Mouse (Mus musculus) cerebellum, postnatal 25 days (tissue): ENCODE data around the gene Steap4.
"Not testable (repeated sequence)": the region's sequence is repeated elsewhere in the genome, so short reads cannot be mapped to it uniquely, and the experiment has no call there.

Experiments
- DNase-seq, 2 experiments: peaks; one replicate each; pipeline ENCODE4 v3.0.0; 2021; ENCODE audit warnings: mixed read lengths in 2 of 2

The Steap4 gene

DNA sequence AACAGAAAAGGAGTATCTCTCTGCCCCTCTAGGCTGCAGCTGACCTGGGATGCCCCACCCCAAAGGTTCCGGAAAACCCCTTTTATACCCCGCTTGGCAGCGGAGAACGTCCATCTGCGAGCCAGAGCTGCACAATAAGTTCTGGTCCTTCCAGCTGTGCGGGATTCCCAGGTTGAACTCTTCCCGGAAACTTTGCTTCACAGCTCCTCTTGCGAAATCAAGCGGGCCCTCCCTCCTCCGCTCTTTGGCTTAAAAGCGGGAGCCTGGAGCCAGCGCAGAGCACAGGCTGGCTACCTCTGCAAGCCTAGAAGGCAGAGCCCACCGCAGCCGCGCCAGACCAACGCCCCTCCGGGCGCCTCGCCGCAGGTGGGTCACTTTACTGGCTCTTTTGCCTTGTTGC is at the start of gene Steap4:
Steap4 (plus strand) TSS at position 282 of the 400 bp plus-strand sequence.
- peak in 1 of 2 experiments; percentile 2 for DNase-seq

DNA sequence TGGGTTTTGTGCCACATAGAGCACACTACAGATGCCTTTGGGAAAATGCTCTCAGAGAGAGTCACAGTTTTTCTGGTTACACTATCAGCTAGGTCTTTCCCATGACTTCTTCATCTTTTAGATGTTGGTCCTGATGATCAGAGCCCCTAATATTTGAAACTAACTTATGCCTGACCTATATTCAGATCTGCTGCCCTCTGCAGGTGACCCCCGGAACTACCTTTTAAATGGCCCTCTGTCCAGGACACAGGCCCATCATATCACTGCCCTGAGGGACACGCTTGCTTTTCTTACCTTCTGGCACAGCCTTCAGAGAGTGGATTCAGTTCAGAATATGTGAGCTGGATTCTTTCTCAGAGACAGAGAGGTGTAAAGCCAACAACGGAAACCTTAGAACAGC is 48.3 kb upstream of the Steap4 start:
- peak in 1 of 2 experiments; percentile 8 for DNase-seq

DNA sequence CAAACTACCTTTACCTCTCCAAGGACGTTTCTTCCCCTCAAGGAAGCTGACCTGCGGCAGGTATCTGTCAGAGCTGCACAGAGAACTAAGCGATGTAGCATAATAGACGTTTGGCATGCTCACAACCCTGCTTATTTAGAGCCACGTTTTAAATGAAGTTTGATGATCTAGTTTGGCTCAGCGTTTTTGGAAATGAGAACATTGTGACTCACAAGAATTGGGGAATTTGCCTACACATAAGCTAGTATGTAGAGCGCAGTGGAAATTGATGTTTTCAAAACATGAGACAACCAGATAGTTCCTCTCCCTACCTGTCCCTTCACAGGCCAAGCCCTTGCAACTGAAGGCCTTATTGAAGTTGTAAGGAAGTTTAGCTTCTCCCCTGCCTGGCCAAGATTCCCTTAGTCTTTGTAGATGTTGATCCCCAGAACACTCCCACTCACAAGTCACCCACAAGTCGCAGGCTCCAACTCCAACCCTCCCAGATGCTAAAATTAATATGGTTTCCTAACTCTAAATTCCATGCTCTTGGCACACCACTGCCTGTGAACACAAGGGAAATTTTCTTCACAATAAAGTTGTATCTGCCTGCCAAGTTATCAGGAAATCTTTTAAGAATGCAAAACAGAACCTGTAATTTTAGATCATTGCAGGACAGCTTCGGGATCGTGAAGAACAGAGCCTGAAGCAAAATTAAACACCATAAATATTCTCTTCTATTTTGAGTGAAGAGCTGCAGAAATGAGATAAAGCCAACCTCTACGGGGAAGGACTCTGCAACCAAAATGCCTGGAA is 42.6 kb upstream of the Steap4 start:
- no peak for DNase-seq

DNA sequence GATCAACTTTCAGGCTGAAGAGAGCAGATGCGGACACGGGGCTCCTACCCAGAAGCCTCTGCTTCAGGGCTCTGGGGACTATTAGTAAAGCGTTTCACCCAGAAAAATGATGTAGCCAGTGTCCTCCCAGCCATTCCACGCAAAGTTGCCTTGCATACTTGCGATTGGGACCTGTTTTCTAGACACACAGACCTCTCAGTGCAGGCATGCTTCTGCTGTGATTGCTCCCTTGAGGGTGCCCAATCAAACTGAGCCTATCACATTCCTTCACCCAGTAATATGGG is 42.0 kb upstream of the Steap4 start:
- DNase-seq, result no peak

DNA sequence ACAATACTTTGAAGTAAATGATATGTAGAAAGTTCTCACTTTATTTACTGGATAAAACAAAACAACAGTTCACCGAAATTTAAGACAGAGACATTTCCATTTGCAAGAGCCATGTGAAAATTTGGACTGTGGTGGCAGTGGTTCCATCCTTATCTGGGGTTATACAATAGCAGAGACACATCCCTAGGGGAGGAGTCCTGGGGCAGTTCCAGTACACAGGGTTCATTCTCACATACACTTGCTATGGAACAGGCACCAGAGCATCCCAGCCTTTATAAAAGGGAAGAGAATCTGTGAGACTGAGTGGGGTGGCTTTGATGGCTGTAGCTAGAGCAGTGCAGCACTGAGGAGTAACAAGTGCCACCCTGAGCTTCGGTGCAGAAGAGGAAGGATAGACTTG is 40.6 kb upstream of the Steap4 start:
- no peak for DNase-seq

DNA sequence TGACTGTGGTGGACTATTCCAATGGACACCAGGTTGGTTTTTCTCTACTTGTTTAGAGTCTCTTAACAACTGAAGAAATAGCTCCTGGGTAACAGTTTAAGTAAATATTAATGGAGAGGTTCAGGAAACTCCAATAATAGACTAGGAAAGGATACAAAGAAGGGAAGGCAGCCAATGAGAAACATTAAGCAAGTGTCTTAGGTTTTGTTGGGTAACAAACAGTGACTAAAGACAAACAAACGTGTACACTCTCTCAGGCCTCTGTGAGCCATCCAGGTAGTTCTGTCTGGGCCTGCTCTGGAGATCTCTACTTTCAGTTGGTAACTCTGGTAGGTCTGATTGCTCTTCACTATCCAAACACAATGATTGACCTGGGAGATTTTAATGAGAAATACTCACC is 37.5 kb upstream of the Steap4 start:
- no peak for DNase-seq

DNA sequence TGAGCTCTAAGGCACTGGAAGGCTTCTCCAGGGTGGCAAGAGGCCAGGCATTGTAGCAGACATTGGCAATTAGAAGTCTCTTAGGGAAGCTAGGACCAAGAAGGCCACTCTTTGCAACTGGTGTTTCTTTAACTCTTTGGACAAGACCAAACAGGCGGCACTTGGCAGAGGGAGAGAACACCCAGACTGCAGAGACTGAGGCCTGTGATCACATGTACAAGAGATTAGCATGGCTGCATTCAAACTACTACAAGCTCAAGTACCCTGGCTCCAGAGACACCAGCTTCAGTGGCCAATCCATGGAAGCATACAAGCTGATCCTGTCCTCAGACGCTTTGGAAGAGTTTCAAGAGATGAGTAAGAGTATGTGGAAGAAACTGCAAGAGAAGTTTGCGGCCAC is 36.6 kb upstream of the Steap4 start:
- DNase-seq, result no peak

DNA sequence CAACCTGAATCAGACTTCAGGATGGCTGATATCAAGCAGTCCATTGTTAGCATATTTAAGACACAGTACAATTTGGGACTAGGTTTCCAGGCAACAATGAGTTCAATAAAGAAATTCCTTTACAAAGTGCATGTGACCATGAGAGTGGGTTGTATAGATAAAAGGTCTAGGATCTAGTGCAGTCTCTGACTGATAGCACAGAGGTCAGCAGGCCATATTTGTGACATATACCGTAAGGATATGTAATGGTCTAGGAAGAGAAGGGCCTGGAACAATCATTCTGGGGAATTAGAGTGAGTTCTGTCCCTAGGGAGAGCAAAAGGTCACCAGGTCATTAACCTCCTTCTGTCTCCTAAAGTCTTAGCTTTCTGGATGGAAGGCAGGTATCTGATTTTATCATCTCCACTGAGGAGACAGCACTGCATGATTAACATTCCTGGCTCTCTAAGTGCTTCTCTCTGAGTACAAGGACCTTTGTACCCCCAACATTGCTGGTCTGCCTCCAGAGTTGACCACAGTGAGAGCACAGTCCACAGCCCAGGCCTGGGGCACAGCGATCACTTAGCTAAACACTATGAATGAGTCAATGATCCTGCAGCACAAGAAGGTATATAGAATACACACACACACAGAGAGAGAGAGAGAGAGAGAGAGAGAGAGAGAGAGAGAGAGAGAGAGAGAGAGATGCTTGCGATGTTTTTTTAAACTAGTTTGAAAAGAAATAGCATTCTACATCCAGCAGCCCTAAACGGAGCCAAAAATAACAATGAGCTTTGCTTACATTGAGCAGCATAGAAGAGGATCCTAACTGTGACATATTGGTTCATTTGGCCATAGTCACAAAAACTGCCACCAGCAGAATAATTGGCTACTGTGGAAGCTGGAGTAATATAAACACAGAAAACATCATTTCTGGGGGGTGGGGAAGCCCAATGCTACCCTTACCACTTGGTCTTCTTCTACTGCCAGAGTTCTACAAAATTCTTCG is 27.7 kb upstream of the Steap4 start:
- no peak for DNase-seq

DNA sequence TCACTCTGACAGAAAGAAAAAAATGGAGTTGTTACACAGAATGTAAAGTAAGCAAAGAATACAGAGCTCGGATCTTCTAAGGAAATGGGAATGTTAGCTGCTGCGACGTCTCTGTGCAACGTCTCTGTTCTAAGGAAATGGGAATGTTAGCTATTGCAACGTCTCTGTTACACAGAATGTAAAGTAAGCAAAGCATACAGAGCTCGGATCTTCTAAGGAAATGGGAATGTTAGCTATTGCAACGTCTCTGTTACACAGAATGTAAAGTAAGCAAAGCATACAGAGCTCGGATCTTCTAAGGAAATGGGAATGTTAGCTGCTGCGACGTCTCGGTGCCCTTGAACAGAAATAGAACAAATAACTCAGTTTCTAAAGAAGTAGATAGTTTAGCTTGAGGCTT is 26.8 kb upstream of the Steap4 start:
- DNase-seq, result not testable (repeated sequence)

DNA sequence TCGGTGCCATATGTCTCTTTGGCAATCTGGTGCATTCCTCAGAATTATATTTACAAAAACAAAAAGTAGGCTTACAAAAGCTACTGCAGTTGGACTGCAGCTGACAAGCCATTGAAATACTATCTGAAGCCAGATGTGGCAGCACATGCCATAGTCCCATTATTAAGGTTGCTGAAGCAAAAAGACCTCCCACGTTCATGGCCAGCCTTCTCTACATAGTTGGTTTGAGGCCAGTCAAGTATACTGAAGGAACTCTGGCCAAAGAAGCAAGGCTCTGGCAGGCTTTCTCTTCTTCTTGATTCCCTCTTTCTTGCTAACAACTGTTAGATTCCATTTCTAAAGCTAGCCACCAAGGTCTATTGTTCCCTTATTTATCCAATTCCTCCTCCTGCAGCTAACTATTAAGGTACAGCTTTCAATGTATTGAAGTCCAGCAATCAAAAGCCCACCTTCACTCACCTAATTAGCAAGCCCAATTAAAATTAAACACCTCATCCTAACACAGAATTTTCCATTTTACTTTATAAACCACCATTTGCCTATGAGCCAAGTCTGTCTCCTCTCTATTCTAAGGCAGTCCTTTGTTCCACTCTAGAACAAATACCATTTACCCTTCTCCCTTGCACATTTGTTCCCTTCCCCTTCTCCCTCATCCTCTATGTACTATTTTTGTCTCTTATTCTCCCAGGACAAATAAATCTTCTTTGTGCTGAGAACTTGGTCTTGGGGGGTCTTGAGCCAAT is 26.2 kb upstream of the Steap4 start:
- no peak for DNase-seq

DNA sequence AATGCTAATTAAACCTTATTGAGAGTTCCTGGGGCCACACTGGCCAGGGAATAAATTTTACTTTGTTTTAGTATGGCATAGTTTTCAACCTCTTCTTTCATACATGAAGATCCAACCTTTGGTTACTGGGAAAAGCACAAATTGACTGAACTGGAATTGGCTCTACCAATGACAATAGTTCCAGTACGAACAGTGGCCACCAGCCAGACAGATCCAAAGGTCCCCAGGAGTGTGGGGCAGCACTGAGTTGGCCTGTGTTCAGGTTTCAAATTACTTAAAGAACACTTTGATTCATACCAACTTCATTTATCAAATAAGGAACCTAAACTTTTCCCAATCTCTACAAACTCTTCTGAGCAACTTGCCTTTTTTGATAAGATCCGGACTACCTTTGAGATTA is 5.4 kb upstream of the Steap4 start:
- no peak for DNase-seq

DNA sequence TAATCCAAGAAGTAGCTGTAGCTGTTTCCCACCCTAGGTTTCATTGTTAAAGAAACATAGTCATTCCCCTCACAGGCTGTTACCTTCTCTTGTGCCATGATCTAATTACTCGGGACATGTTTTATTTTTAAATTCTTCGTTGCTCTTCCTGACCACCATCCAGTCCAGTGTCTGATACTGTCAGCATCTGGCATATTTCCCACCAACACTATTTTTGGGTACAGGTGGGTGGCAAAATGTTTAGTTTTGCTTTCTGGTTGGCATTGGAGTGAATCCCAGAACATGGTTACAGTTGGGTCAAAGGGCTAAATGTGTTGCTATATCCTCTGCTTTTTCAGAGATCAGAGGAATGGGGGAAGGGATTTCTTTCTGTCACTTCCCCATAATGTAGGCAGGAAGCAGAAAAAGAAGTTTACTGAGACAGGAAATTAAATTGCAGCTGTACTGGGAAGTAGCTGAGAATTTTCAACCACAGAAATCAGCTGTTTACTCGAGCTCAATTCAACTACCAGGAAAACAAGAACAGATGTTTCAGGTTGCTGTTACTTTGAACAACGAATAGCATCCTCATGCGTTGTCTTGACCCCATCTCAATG is 4.8 kb upstream of the Steap4 start:
- no peak for DNase-seq

DNA sequence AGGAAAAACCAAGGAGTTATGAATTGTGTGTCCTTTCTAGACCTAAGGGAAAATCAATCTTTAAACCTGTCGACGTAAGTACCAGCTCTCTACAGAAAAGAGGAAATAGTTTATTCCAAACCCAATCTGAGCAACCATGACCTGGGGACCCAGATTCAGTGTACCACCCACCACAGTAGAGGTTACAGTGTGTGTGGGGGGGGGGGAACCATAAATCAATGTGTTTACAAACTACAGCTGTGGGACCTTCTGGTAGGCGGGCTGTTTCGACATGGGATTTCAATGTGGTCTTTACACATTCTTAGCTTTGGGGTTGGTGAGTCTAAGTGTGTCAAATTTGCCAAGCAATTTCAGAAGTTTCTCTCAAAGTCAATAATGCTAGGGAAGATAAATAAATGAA is 2.2 kb upstream of the Steap4 start:
- DNase-seq, result no peak

DNA sequence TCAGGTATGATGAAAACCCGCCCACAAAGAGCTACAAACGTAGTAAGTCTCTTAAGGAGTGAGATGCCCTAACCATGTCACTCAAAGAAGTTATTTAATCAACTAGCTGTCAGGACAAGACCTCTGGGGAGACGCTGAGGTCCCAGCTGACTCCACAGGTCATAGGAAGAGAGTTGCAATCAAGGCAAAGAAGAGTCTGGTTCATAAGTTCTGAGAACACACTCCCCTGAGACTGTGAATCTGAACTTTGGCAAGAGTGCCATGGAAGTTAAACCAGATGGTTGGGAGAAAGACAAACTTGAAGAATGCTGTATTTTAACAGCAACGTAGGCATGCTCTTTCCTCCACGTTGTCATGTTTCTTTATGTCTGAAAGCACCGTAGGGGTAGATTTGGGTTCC is 971 bp upstream of the Steap4 start:
- DNase-seq, result no peak

DNA sequence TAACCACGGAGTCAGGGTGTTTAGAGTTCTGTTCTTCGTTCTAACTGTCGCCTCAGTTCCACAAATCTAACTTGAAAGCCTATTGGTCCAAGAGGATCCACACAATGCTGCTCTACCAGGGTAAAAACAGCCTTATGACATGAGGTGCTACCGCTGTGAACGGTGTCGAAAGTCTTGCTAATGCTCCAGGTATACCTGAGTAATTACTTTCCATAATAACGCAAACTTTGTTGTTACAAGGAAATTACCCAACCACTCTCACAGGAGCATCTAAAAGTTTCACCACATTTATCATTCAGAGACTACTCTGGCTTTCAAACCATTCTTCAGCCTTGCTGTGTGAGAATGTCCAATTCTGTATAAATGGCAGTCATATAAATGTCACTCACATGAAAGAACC is 856 bp downstream of the Steap4 start:
- no peak for DNase-seq

DNA sequence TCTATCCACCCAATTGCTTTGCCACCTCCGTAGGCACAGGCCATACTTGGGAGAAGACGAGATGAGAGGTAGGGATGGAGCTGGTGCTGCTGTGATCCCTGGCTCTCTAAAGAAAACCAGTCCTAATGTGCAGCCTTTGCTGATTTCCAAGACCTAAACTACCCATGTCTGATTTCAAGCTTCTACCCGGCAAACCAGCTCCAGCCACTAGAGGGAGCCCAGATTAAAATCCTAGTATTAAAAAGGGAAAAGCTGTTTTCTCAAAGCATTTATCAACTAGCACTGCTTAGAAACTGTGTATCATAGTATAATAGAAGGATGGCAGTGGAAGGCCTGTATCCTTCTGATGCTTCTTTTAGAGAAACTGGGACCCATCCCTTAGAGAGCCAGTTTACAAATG is 5.0 kb downstream of the Steap4 start:
- peak; percentile 67 to 76 for DNase-seq

DNA sequence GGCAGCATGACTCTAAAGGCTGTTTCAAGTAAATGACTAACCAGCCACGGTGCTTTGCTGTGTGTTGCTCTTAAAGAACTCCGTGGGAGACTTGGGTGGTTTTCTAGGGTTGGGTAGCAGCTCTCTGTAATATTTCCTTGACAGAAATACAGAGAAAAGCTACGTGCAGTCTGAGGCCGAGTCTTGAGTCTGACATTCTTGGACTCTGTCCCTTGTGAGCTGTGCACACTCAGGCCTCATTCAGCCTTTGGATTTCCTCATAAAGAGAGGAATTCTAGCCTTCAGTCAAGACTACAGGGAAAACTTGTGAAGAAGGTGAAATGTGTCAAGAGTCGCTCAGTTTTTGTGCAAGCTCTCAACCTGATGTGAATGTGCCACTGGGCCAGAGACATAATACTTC is 7.9 kb downstream of the Steap4 start:
- no peak for DNase-seq

DNA sequence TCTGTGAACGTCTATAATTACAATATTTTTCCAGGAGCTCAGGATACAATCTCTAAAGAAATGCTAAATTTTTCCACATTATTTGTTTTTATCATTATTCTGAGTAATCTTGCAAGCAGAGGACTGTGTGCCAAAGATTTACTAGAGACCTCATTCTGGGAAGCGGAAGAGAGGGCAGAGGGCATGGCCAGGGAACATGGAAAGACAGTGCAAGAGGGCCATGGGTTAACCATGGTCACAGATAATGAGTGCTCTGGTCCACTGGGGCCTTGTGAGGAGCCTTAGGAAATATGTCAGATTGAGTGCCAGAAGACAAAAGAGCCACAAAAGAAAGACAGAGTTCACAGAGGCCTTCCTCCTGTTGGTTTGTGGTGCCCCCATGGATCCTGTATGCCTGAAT is 12.0 kb downstream of the Steap4 start:
- DNase-seq, result no peak

DNA sequence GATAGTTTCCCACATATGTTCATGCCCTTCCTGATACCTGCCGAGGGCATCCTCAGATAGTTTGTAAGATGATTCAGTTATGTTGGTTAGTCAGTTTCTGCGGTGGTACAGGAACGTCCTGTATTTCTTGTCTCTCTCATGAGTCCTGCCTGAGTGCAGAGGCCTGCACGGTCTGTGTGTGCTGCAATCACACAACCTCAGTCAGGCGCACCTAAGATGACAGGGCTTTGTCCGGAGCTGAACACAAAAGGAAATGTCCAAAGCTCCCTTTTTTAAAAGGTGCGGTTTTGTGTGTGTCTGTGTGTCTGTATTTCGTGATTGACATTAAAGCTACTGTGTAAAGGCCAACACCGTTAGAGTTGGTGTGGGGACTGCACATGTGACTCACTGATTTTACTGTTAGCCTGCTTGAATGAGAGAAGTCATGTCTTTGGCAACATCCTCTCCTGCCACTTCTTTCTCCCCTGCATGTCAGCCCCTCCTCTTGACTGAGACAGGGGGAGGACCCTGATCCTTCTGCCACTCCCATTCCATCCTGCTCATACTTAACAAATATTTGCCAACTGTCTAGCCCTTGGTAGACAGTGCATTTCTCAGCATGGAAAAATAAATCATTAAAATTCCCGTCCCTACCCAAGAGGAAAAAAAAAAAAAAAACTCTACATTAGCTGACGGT is 14.4 kb downstream of the Steap4 start:
- DNase-seq, result no peak

DNA sequence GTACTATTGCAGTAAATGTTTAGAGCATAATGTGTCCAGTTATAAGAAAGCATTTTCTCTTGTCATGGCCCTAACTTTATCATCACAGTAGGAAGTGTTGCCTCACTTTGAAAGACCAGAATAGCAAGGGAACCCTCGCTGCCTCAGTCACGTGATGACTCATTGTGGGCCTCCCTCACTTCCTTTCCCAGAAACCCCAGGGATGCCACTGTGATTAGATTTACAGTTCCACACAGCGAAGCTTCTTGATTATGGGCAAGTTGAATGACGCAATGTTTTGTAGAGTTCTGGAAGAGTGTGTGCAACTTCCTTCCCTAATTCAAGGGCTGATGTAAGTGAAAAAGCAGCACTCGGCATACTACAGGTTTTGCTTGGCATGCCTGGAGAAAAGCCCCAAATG is 20.3 kb downstream of the Steap4 start:
- no peak for DNase-seq

DNA sequence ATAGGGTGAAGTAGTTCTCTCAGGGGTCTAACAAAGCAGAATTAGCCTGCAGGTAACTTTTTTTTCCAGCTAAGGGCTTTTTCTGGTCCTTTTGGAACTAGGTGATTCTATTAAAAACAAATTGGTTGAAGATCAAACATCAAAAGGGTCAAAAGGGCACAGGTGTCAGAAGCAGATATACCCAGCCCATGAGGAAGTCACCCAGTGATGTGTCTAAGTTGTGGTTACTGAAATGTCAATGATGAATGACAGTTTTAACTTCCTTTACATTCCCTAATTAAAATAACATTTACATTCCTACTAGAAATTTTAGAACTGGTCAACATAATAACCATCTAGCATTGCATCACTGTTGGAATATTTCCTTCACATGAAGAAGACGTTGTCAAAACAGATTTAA is 27.7 kb downstream of the Steap4 start:
- no peak for DNase-seq

DNA sequence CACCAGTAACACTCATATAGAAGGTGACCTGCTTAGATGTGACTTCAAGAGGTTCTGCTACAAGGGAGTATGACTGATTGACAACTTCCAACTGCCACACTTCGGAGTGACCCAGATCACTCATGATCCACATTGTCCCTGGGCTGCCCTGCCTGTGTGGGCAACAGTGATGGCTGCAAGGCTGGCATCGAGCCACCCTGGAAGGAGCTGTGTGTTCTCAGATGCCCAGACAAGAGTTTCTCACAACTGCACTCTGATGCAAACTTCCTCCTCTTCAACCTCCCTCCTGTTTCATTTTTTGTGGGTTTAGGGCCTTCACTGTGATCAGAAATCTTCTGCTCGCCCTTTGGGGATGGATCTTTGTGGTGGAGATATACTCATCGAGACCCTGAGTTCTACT is 28.2 kb downstream of the Steap4 start:
- DNase-seq, result peak in 1 of 2 experiments; percentile 12
